Mouse (Mus musculus) midbrain, postnatal 0 days (tissue): ENCODE data around the gene Fig4. TPM values are rescaled to one million over a fixed set of nuclear protein-coding genes. Genes with fewer than 3 reads are reported as not detected.

Experiments
- ATAC-seq: fragments of 200-750 bp; cut with Nextera tagmentation; 2 replicates; pipeline ENCODE4 v1.8.0; 2017; ENCODE audit warnings: moderate number of reproducible peaks, mild to moderate bottlenecking, moderate TSS enrichment, moderate library complexity; ENCODE audit not compliant: low FRiP score
- DNase-seq: peaks from one replicate; pipeline ENCODE4 v3.0.0-alpha.2; 2015; ENCODE audit warnings: low spot score
- H3K27ac ChIP-seq: fragments of 300-500 bp; sonication (generic); 2 replicates; pipeline ENCODE4 v1.5.1; 2014; ENCODE audit warnings: low read depth, mild to moderate bottlenecking, low read length, mixed read lengths
- H3K27me3 ChIP-seq: fragments of 300-500 bp; sonication (generic); 2 replicates; pipeline ENCODE4 v1.6.1; 2014; ENCODE audit warnings: low read length, control low read depth, mixed read lengths; ENCODE audit not compliant: insufficient read depth
- H3K36me3 ChIP-seq: fragments of 300-500 bp; sonication (generic); 2 replicates; pipeline ENCODE4 v1.6.1; 2014; ENCODE audit warnings: low read length, control low read depth, mixed read lengths; ENCODE audit not compliant: insufficient read depth
- H3K4me1 ChIP-seq: fragments of 300-500 bp; sonication (generic); 2 replicates; pipeline ENCODE4 v1.6.1; 2014; ENCODE audit warnings: mild to moderate bottlenecking, control low read depth, antibody characterized with exemption, low read length, mixed read lengths; ENCODE audit not compliant: insufficient read depth
- H3K4me2 ChIP-seq: fragments of 300-500 bp; sonication (generic); 2 replicates; pipeline ENCODE4 v1.6.1; 2014; ENCODE audit warnings: low read depth, mild to moderate bottlenecking, low read length, mixed read lengths; ENCODE audit not compliant: poor library complexity, severe bottlenecking
- H3K4me3 ChIP-seq: fragments of 300-500 bp; sonication (generic); 2 replicates; pipeline ENCODE4 v1.5.1; 2014; ENCODE audit warnings: low read depth, mild to moderate bottlenecking, low read length, moderate library complexity
- H3K9ac ChIP-seq: fragments of 300-500 bp; sonication (generic); replicated peaks from 2 replicates; pipeline ENCODE4 v1.6.1; 2014; ENCODE audit warnings: mild to moderate bottlenecking, low read length, moderate library complexity, mixed read lengths; ENCODE audit not compliant: poor library complexity, severe bottlenecking
- H3K9me3 ChIP-seq: fragments of 300-500 bp; sonication (generic); 2 replicates; pipeline ENCODE4 v1.6.1; 2016; ENCODE audit warnings: low read length, control low read depth
- CTCF ChIP-seq: IDR thresholded peaks from 2 replicates; pipeline ENCODE4 v1.5.1; 2016; ENCODE audit warnings: antibody characterized with exemption, mild to moderate bottlenecking
- WGBS: fragments of 180-500 bp; shearing (Covaris S2); extraction: QIAGEN DNeasy Blood & Tissue Kit; methylation state at CpG from one replicate; pipeline ENCODE4 v1.1.7; 2014; 5-methylcytosine and 5-hydroxymethylcytosine counted together
- polyA plus RNA-seq: library from polyadenylated mRNA; unstranded; fragments of >200 nt; fragmentation: Nextera tagmentation; extraction: Ambion mirVana; gene quantifications from 2 replicates; pipeline ENCODE4 v1.2.1, GENCODE M21; 2015
- total RNA-seq: library from RNA; depleted of rRNA; stranded (reverse); fragments of >200 nt; gene quantifications from 2 replicates; pipeline ENCODE4 v1.2.3, GENCODE M21; 2014

The Fig4 gene
- total and polyA plus RNA-seq, 2 experiments from 2014 or later = 30.1 to 31.0 TPM

DNA sequence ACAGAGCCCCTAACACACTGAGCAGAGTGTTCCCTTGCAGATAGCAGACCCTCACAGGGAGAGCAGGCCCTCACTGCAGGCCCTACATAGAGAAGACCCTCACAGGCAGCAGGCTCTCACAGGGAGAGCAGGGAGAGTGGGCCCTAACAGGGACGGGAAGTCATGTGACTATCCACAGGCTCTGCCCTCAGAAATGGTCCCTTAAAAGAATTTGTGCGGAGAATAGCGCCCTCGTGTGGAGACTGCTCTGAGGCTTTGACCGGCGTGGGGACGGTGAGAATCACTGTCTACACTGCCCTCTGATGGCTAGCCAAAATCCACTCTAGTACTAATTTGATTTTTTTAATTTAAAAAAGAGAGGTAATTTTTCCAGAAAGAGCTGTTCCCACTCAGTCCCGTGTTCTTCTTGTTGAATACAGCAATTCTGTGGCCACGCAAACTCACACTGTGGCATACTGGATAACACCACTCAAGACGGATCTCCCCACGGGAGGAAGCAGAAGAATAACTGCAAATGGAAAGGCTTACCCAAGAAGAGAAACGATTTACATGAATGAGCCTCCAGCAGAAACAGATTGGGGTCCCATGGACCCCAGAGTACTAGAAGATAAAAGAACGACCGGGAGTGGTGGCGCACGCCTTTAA is 14.2 kb downstream of the Fig4 start:
- peak; percentile 96 for DNase-seq
- H3K27ac ChIP-seq = no peak overlapping the region
- TF ChIP-seq CTCF = peak; percentile 97
- ATAC-seq = peak; percentile 91
- H3K9ac ChIP-seq = no peak overlapping the region
- no peak overlapping the region for H3K4me3 ChIP-seq
- H3K4me1 ChIP-seq = no peaks in the 10 kb centered on the region
- H3K4me2 ChIP-seq = 0 out of 2 replicates have a peak overlapping the region, but pooled peaks have one; percentile 10
- no peaks in the 10 kb centered on the region for H3K9me3 ChIP-seq
- 31% methylated on average over 16 of the region's 16 CpGs for WGBS
- no peaks in the 10 kb centered on the region; the same call in 1 of the 2 replicates for H3K36me3 ChIP-seq
- no peaks in the 10 kb centered on the region for H3K27me3 ChIP-seq

DNA sequence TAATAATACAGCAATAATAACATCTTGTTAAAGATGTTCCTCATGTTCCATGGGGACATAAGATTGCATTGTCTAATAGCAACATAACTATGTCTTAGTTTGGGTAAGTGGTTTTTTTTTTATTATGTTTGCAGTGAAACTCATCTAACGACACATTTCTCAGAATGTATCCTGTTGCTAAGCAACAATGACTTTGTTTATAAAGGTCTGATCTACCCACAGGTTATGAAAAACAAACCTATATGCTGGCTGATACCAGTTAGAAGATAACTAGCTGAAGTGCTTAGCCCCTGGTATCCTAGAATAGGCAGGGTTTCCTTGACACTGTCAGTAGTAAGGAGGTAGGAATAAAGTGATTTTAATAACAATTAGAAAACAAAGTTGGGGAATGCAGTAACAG is 15.0 kb downstream of the Fig4 start:
- no peaks in the 10 kb centered on the region for H3K4me1 ChIP-seq
- 32% methylated on average over 1 of the region's 1 CpGs for WGBS
- no peak for TF ChIP-seq CTCF
- no peak overlapping the region for H3K4me3 ChIP-seq
- ATAC-seq (no peak), DNase-seq (no peak)
- no peak overlapping the region for H3K27ac ChIP-seq
- H3K9ac ChIP-seq = no peak overlapping the region
- no peak overlapping the region for H3K4me2 ChIP-seq
- H3K9me3 ChIP-seq = no peaks in the 10 kb centered on the region
- H3K36me3 ChIP-seq = no peaks in the 10 kb centered on the region; the same call in 1 of the 2 replicates
- H3K27me3 ChIP-seq = no peaks in the 10 kb centered on the region

GRCm38 (mm10) chr10:41287618-41288017 is 15.4 kb downstream of the Fig4 start:
- no peak for DNase-seq
- Histone ChIP-seq H3K27ac (no peak overlapping the region), H3K9me3 (no peaks in the 10 kb centered on the region), H3K4me2 (no peak overlapping the region), H3K4me1 (no peaks in the 10 kb centered on the region), H3K4me3 (no peak overlapping the region), H3K27me3 (no peaks in the 10 kb centered on the region), H3K36me3 (no peaks in the 10 kb centered on the region; the same call in 1 of the 2 replicates), H3K9ac (no peak overlapping the region)
- WGBS = 89% methylated on average over 3 of the region's 3 CpGs
- no peak for ATAC-seq
- TF ChIP-seq CTCF = no peak

DNA sequence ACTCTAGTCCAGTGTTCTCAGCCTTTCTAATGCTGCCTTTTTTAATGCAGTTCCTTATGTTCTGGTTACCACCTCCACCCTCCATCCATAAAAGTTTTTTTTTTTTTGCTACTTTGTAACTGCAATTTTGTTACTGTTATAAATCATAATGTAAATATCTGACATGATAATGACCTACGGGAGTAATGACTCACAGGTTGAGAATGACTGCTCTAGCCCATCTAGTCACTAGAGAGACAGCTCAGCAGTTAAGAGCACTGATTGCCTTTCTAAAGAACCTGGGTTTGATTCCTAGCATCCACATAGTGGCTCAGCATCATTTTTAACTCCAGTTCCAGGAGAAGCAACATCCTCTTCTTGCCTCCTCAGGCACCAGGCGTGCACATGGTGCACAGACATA is 21.0 kb downstream of the Fig4 start:
- no peak for TF ChIP-seq CTCF
- ATAC-seq (no peak), DNase-seq (no peak)
- Histone ChIP-seq H3K27me3 (no peaks in the 10 kb centered on the region), H3K27ac (no peak overlapping the region), H3K36me3 (no peaks in the 10 kb centered on the region; the same call in 1 of the 2 replicates), H3K4me2 (no peak overlapping the region), H3K4me3 (no peak overlapping the region), H3K9ac (no peak overlapping the region), H3K9me3 (no peaks in the 10 kb centered on the region), H3K4me1 (no peaks in the 10 kb centered on the region)
- WGBS = 95% methylated on average over 2 of the region's 2 CpGs

DNA sequence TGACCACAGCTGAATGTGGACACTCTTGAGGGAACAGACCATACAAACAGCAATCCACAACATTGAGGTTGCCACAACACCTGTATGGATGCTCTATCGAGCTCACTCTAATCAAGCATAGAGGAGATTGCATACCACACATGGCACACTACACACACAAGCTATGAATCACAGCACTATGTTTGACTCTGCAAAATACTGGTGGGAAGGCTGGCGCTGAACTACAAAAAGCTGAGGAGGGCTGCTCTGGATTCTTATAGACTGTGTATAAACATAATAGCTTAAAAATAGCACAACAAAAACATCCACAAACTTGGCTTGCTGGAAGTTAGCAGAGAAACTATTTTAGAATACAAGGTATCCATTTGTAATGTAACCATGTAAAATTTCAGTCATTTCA is 22.3 kb downstream of the Fig4 start:
- DNase-seq (no peak), ATAC-seq (no peak)
- no peak overlapping the region for H3K9ac ChIP-seq
- no peak overlapping the region for H3K27ac ChIP-seq
- no peaks in the 10 kb centered on the region for H3K9me3 ChIP-seq
- TF ChIP-seq CTCF = no peak
- H3K4me1 ChIP-seq = no peaks in the 10 kb centered on the region
- no peaks in the 10 kb centered on the region; the same call in 1 of the 2 replicates for H3K36me3 ChIP-seq
- WGBS = 88% methylated on average over 2 of the region's 2 CpGs
- no peak overlapping the region for H3K4me2 ChIP-seq
- H3K4me3 ChIP-seq = no peak overlapping the region
- H3K27me3 ChIP-seq = no peaks in the 10 kb centered on the region

DNA sequence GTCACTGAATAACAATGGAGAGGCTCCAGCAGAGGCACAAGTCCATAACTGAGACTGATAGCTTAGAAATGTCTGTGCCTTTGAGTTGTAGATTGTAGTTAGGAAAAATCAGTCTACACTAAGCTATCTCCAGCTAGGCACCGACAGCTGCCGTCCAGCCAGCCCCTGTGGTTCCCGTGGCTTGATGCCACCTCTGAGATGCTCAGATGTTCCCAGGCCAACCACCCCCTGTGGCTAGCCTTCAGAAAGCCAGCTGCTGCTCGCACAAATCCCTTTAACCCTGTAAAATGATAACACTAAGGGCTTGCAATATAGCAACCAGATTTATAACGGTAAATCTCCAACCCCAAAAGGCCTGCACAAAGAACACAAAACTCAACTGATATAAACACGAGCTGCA is 22.9 kb downstream of the Fig4 start:
- Histone ChIP-seq H3K4me1 (no peaks in the 10 kb centered on the region), H3K36me3 (no peaks in the 10 kb centered on the region; the same call in 1 of the 2 replicates), H3K9ac (no peak overlapping the region), H3K4me2 (no peak overlapping the region), H3K27ac (no peak overlapping the region), H3K9me3 (no peaks in the 10 kb centered on the region), H3K4me3 (no peak overlapping the region), H3K27me3 (no peaks in the 10 kb centered on the region)
- 29% methylated on average over 6 of the region's 6 CpGs for WGBS
- no peak for TF ChIP-seq CTCF
- no peak for ATAC-seq
- peak; percentile 63 for DNase-seq
